Mouse (Mus musculus) left cerebral cortex, adult 2 months (tissue): ENCODE results near the gene Cd2ap. TPM values are rescaled to one million over a fixed set of nuclear protein-coding genes. Genes with fewer than 3 reads are reported as not detected.
"Not testable (repeated sequence)": the region's sequence is repeated elsewhere in the genome, so short reads cannot be mapped to it uniquely, and the experiment has no call there.

Experiments
- DNase-seq, 2 experiments: peaks; one replicate each; pipeline ENCODE4 v3.0.0; 2021 to 2022; ENCODE audit warnings: low spot score in 2 of 2, mixed read lengths in 1 of 2; ENCODE audit errors: extremely low spot score in 1 of 2
- H3K27ac ChIP-seq: fragments of 200-600 bp; 2 replicates; pipeline ENCODE4 v1.8.1; 2022
- H3K4me3 ChIP-seq: fragments of 200-600 bp; 2 replicates; pipeline ENCODE4 v1.8.1; 2022
- CTCF ChIP-seq: fragments of 200-600 bp; IDR thresholded peaks from 2 replicates; pipeline ENCODE4 v1.8.1; 2022; ENCODE audit warnings: antibody characterized with exemption, mild to moderate bottlenecking, moderate library complexity
- intact Hi-C: fragments of 180-260 bp; cut with DNase I; formaldehyde crosslinking; loops from one replicate; pipeline ENCODE4 v1.15.1; 2025
- long read RNA-seq, 2 experiments: library from polyadenylated mRNA; stranded (forward); transcript quantifications; one replicate each; pipeline ENCODE4 v2.0.0; 2021; ENCODE audit warnings: borderline mapping rate in 2 of 2
- total RNA-seq, 2 experiments: library from RNA; stranded (reverse); gene quantifications; 2 replicates each; pipeline ENCODE4 v1.2.3; 2021

Cd2ap gene
- 10 to 100 TPM; 19.5 to 25.6 TPM for total RNA-seq
- long read RNA-seq, experiment 1, full-length matches to known transcripts = 5 of 11 reads
- long read RNA-seq, experiment 1, partial matches to known transcripts = 0 of 11 reads
- long read RNA-seq, experiment 1, other reads (novel, unspliced or antisense) = 6 of 11 reads
- long read RNA-seq, experiment 2, full-length matches to known transcripts = 7 of 11 reads
- long read RNA-seq, experiment 2, partial matches to known transcripts = 1 of 11 reads
- long read RNA-seq, experiment 2, other reads (novel, unspliced or antisense) = 3 of 11 reads

- peak within 1 kb of the TSS; percentile 98 for H3K27ac ChIP-seq
- intact Hi-C loops = loop anchor here (5.0 kb wide), 1 partner anchor 59 kb away; no protein-coding TSS in a partner anchor
- peak; percentile 96 to 97 for DNase-seq
- TF ChIP-seq CTCF = no peak
- H3K4me3 ChIP-seq = peak within 1 kb of the TSS; percentile 99
Observed at GRCm38 (mm10) chr17:42876001-42876903, at the start of gene Cd2ap. Cd2ap (minus strand) TSS chr17:42876665.

DNA sequence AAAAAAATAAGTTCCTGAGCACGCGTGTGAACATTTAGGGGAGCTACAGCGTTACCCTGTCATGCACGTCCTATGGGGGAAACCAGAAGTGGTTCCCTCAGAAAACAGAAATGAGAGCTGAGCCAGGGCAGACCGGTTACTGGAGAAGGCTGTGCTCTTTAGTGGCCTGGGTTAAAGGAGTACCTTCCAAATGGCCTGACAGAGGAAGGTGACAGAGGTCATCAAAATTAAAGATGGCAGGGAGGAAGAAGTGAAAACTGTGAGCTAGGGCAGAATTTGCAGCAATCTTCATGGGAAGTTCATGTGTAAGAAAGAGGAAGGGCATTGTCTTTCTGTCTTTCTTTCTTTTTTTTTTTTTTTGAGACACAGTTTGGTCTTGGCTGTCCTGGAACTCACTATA is 48.3 kb upstream of the Cd2ap start:
- intact Hi-C loops = no loop called here
- no peak for DNase-seq
- H3K27ac ChIP-seq = no peak overlapping the region

GRCm38 (mm10) chr17:42918810-42919209 is 42.3 kb upstream of the Cd2ap start:
- no peak overlapping the region for H3K4me3 ChIP-seq
- intact Hi-C loops = no loop called here
- no peak for DNase-seq
- no peak for TF ChIP-seq CTCF
- H3K27ac ChIP-seq = no peak overlapping the region

More for the DNA sequence above, 48.3 kb upstream of the Cd2ap start:
- TF ChIP-seq CTCF = no peak
- no peak overlapping the region for H3K4me3 ChIP-seq

- no peak for TF ChIP-seq CTCF
- no peak overlapping the region for H3K27ac ChIP-seq
- DNase-seq = no peak
- no peak overlapping the region for H3K4me3 ChIP-seq
- intact Hi-C loops = no loop called here
Observed at GRCm38 (mm10) chr17:42914726-42915125, 38.3 kb upstream of the Cd2ap start.

DNA sequence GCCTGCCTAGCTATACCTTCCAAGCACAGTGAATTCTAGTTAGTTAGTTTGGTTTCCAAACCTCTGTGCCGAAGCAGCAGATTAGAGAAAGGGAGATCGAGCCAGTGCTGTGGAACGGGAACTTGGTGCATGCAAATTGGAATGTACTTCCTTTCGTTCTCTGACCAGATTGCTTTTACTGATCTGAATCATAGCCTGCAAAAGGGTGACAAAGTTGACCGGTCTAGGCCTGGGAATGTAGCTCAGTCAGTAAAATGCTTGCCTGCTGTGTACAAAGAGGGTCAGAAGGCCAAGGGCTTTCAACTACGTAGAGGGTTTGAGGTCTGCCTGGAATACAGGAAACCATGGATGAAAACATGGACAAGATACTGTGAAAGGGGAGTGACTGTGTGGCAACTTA is 35.7 kb upstream of the Cd2ap start:
- intact Hi-C loops = no loop called here
- TF ChIP-seq CTCF = no peak

GRCm38 (mm10) chr17:42910476-42910875 is 34.0 kb upstream of the Cd2ap start:
- no peak for TF ChIP-seq CTCF
- DNase-seq = no peak
- Histone ChIP-seq H3K27ac (no peak overlapping the region), H3K4me3 (no peak overlapping the region)
- intact Hi-C loops = no loop called here

More for the DNA sequence above, 35.7 kb upstream of the Cd2ap start:
- Histone ChIP-seq H3K4me3 (no peak overlapping the region), H3K27ac (no peak overlapping the region)
- no peak for DNase-seq

- Histone ChIP-seq H3K4me3 (no peak overlapping the region), H3K27ac (no peak overlapping the region)
- no peak for DNase-seq
- intact Hi-C loops = no loop called here
- TF ChIP-seq CTCF = no peak
Observed at GRCm38 (mm10) chr17:42909376-42909775, 32.9 kb upstream of the Cd2ap start.

DNA sequence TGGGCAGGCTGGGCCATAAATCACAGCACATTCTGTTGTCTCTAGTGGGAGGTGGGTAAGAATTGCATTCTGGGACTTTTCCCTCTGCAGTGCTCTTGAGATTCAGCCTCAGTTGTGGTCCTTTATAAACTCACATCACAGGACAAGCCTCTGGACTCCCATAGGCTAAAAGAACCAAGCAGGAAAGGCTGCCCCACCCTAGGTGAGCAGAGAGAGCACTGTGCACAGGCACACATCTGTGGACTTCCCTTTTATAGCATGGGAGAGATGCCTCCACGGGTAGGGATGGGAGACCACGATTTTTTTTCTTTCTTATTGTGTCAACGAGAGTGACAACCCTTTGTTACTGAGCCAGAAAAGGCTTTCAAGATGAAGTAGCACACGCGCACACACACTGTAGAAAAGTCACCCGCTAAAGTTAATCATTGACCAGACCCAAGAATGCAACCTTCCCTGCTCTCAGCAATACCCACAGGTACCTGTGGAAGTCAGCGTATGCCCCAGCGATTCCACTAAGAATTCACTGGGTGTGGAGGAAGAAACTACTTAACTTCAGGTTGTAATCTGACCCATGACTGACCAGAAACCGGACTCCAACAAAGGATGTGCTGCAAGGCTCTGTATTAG is 32.4 kb upstream of the Cd2ap start:
- no peak for TF ChIP-seq CTCF
- DNase-seq = no peak
- no peak overlapping the region for H3K4me3 ChIP-seq
- intact Hi-C loops = no loop called here
- no peak overlapping the region for H3K27ac ChIP-seq

DNA sequence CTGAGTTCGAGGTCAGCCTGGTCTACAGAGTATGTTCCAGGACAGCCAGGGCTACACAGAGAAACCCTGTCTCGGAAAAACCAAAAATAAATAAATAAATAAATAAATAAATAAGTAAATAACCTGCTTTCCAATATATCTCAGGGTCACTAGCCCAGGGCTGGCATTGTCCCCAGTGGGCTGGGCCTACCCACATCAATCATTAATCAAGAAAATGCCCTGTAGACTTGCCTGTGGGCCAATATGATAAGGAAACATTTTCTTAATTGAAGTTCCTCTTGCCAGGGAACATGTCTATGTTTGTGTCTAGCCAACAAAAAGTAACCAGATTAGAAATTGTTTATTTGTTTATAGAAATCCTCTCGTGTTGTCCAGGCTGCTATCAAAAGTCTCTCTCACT is 31.7 kb upstream of the Cd2ap start:
- DNase-seq = no peak
- Histone ChIP-seq H3K4me3 (no peak overlapping the region), H3K27ac (no peak overlapping the region)
- intact Hi-C loops = no loop called here
- no peak for TF ChIP-seq CTCF

GRCm38 (mm10) chr17:42906456-42906855 is 30.0 kb upstream of the Cd2ap start:
- H3K4me3 ChIP-seq, intact Hi-C loops, H3K27ac ChIP-seq, DNase-seq: not testable (repeated sequence)

DNA sequence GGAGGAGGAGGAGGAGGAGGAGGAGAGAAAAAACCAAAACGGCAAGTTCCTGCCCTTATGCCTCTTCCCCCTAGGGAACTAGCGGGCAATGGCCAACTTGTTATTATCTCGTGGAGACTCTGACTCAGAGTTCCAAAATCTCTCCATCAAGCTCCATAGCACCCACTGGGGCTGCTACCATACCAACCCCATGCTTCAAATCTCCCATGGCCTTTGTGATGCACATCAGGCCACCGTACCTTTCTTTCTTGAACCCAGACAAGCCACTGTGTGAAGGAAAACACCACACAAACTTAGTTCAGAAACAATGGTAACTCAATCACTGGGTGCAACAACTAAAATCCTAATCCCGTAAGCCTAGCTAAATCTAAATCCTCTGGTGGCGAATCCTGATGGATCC is 29.5 kb upstream of the Cd2ap start:
- TF ChIP-seq CTCF = no peak
- intact Hi-C loops = no loop called here
- Histone ChIP-seq H3K4me3 (no peak overlapping the region), H3K27ac (no peak overlapping the region)
- DNase-seq = no peak

DNA sequence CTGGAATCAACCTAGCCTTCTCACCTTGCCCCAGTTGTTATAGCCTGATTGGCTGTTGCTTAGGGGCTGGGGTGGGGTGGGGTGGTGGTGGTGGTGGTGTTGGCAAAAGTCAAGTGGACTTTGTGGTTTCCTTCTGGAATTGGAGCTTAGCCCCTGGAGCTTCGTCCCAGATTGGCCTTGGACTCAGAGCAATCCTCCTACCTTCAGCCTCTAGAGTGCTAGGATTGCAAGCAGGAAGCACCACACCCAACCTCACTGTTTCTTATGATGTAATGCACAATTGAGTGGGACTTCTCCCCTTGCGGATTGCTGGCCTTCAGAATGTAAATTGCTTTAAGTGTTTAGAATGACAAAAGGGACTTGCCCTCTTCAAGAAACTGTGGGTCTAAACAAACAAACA is 24.3 kb upstream of the Cd2ap start:
- no peak for TF ChIP-seq CTCF
- no peak for DNase-seq
- Histone ChIP-seq H3K27ac (no peak overlapping the region), H3K4me3 (no peak overlapping the region)
- intact Hi-C loops = no loop called here
